ENCODE assay signal across 14 mouse cellular contexts in the genomic region with DNA sequence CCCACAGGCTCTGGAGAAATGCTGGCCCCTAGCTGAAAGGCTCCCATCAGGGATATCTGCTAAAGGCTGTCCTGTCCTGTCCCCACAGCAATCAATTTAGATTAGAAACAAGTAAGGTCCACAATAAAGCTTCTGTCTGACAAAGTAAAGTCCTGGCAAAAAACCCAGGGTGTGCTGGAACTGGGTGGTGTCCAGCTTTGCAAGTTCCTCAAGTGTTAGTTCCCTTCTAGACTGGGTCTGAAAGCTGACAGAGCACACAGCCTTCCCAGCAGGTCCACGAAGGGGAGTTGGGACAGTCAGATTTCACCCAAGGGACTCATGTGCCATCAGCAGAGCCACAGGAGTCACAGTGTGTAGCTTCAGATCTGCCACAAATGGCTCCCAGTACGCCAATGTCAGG.
"Had no signal": no experiment of that assay in that cellular context is flagged by ENCODE, and none has a peak within 500 bp of the region (broad histone marks: within the 10 kb centered on the region; RNA-seq: fewer than 3 reads in every experiment).

No protein-coding gene starts in this region.

- DNase-seq: kidney, adult 9 months; kidney, postnatal 36 days; lung, adult 18-20 months; lung, postnatal 36 days; right cerebral cortex, adult 18-20 months; right cerebral cortex, postnatal 25 days; thymus, adult 18-20 months; thymus, postnatal 14 days had no signal

- H3K27ac ChIP-seq: kidney, postnatal 0 days; limb, embryonic 15.5 days; liver, embryonic 14.5 days; midbrain, embryonic 12.5 days; neural tube, embryonic 15.5 days had no signal

- H3K4me3 ChIP-seq: limb, embryonic 15.5 days; megakaryocyte, embryonic 14.5 days; midbrain, embryonic 12.5 days; neural tube, embryonic 15.5 days had no signal

- H3K9ac ChIP-seq: limb, embryonic 15.5 days; liver, embryonic 14.5 days; midbrain, embryonic 12.5 days; neural tube, embryonic 15.5 days had no signal

- H3K9me3 ChIP-seq: limb, embryonic 15.5 days; megakaryocyte, embryonic 14.5 days; midbrain, embryonic 12.5 days; neural tube, embryonic 15.5 days had no signal

- H3K4me2 ChIP-seq: limb, embryonic 15.5 days; midbrain, embryonic 12.5 days; neural tube, embryonic 15.5 days had no signal

- H3K27me3 ChIP-seq: limb, embryonic 15.5 days; megakaryocyte, embryonic 14.5 days; midbrain, embryonic 12.5 days; neural tube, embryonic 15.5 days had no signal
